ENCODE assay signal across 8 mouse cellular contexts in genomic region chr4:120825577-120826326, GRCm38 (mm10). TPM values are rescaled to one million over a fixed set of nuclear protein-coding genes. Genes with fewer than 3 reads are reported as not detected.
DNase-seq lines count a peak whose midpoint lies in the region; ATAC-seq and TF ChIP-seq lines count a peak whose summit lies in the region.

No protein-coding gene starts in this region.

- no peak for TF ChIP-seq CTCF in ES-Bruce4 (IDR thresholded peaks at IDR 0.05; ENCODE audit: low read depth, low read length)
- no peak for TF ChIP-seq CTCF in liver, postnatal 0 days (IDR thresholded peaks at IDR 0.05; ENCODE audit: low read depth)

- peak; percentile 98 for DNase-seq in heart, postnatal 10 days
- DNase-seq in large intestine, adult 2 months (ENCODE audit: low read depth, low spot score), result peak; percentile 98
- peak; percentile 99 for DNase-seq in liver, postnatal 0 days
- peak; percentile 99 for DNase-seq in testis, postnatal 14 days (ENCODE audit: low spot score)

- H3K9ac ChIP-seq in ES-Bruce4 (ENCODE audit: low read depth, poor library complexity, severe bottlenecking), result peak overlapping the region; percentile 95
- peak overlapping the region; percentile 99 for H3K9ac ChIP-seq in forebrain, embryonic 13.5 days
- H3K9ac ChIP-seq in liver, postnatal 0 days (replicated peaks), result peak overlapping the region; percentile 100
- H3K9ac ChIP-seq in neural tube, embryonic 14.5 days (replicated peaks; ENCODE audit: low read depth, low read length), result peak overlapping the region; percentile 91

- H3K27ac ChIP-seq in ES-Bruce4 (ENCODE audit: insufficient read depth, low read length), result peak overlapping the region; percentile 91
- H3K27ac ChIP-seq in forebrain, embryonic 13.5 days, result peak overlapping the region; percentile 100
- peak overlapping the region; percentile 100 for H3K27ac ChIP-seq in liver, postnatal 0 days (ENCODE audit: low read depth)
- H3K27ac ChIP-seq in neural tube, embryonic 14.5 days (ENCODE audit: low read depth, low read length), result peak overlapping the region; percentile 99

- no peaks in the 10 kb centered on the region for H3K27me3 ChIP-seq in ES-Bruce4 (ENCODE audit: control insufficient read depth, insufficient read depth, low read length, poor library complexity, severe bottlenecking)
- no peaks in the 10 kb centered on the region for H3K27me3 ChIP-seq in forebrain, embryonic 13.5 days
- no peaks in the 10 kb centered on the region for H3K27me3 ChIP-seq in liver, postnatal 0 days (ENCODE audit: insufficient read depth, low read length)
- no peaks in the 10 kb centered on the region for H3K27me3 ChIP-seq in neural tube, embryonic 14.5 days (ENCODE audit: control insufficient read depth, insufficient read depth, low read length)

- peak overlapping the region; percentile 78 for H3K4me2 ChIP-seq in forebrain, embryonic 13.5 days
- peak overlapping the region; percentile 88 for H3K4me2 ChIP-seq in liver, postnatal 0 days (ENCODE audit: low read depth, low read length)
- H3K4me2 ChIP-seq in neural tube, embryonic 14.5 days (ENCODE audit: low read depth, low read length), result peak overlapping the region; percentile 77

- ATAC-seq in cerebellum, adult (ENCODE audit: insufficient number of reproducible peaks, low FRiP score, low TSS enrichment), result peak; percentile 89
- ATAC-seq in forebrain, embryonic 13.5 days, result peak; percentile 97
- ATAC-seq in liver, postnatal 0 days, result peak; percentile 96
- ATAC-seq in neural tube, embryonic 14.5 days (ENCODE audit: low read depth), result peak; percentile 97

- H3K9me3 ChIP-seq in ES-Bruce4 (replicated peaks; ENCODE audit: control insufficient read depth, insufficient read depth, low read length, poor library complexity, severe bottlenecking), result no peaks in the 10 kb centered on the region
- no peaks in the 10 kb centered on the region for H3K9me3 ChIP-seq in forebrain, embryonic 13.5 days (replicated peaks)
- H3K9me3 ChIP-seq in liver, postnatal 0 days (ENCODE audit: low read length), result no peaks in the 10 kb centered on the region
- no peaks in the 10 kb centered on the region for H3K9me3 ChIP-seq in neural tube, embryonic 14.5 days (ENCODE audit: control insufficient read depth, low read length)

- H3K4me3 ChIP-seq in ES-Bruce4 (ENCODE audit: low read depth, low read length), result peak overlapping the region; percentile 68
- H3K4me3 ChIP-seq in forebrain, embryonic 13.5 days, result peak overlapping the region; percentile 76
- H3K4me3 ChIP-seq in liver, postnatal 0 days (ENCODE audit: low read depth, low read length), result peak overlapping the region; percentile 82
- H3K4me3 ChIP-seq in neural tube, embryonic 14.5 days (ENCODE audit: low read depth, low read length), result peak overlapping the region; percentile 55

- TF ChIP-seq POLR2A in ES-Bruce4 (IDR thresholded peaks at IDR 0.05; ENCODE audit: insufficient read depth, low read length), result peak; percentile 14

- no peaks in the 10 kb centered on the region for H3K4me1 ChIP-seq in ES-Bruce4 (ENCODE audit: control insufficient read depth, insufficient read depth, low read length)
- peaks cover 25% of the 10 kb centered on the region for H3K4me1 ChIP-seq in forebrain, embryonic 13.5 days
- H3K4me1 ChIP-seq in liver, postnatal 0 days (ENCODE audit: insufficient read depth), result peaks cover 21% of the 10 kb centered on the region
- H3K4me1 ChIP-seq in neural tube, embryonic 14.5 days (ENCODE audit: control insufficient read depth, insufficient read depth, low read length), result peaks cover 9% of the 10 kb centered on the region

- intact Hi-C loops in heart, postnatal 10 days (cut with DNase I), result no loop called here

- H3K36me3 ChIP-seq in ES-Bruce4 (ENCODE audit: control insufficient read depth, insufficient read depth, low read length, poor library complexity, severe bottlenecking), result no peaks in the 10 kb centered on the region
- no peaks in the 10 kb centered on the region for H3K36me3 ChIP-seq in forebrain, embryonic 13.5 days (ENCODE audit: poor library complexity, severe bottlenecking)
- H3K36me3 ChIP-seq in liver, postnatal 0 days (replicated peaks; ENCODE audit: insufficient read depth, low read length), result no peaks in the 10 kb centered on the region
- no peaks in the 10 kb centered on the region for H3K36me3 ChIP-seq in neural tube, embryonic 14.5 days (ENCODE audit: control insufficient read depth, insufficient read depth, low read length)

- TF ChIP-seq EP300 in ES-Bruce4 (IDR thresholded peaks at IDR 0.05; ENCODE audit: insufficient read depth, low read depth, low read length), result peak; percentile 60; the same call in 1 of the 2 replicates
- peak; percentile 83; the same call in 1 of the 2 replicates for TF ChIP-seq EP300 in liver, postnatal 0 days (IDR thresholded peaks at IDR 0.05; ENCODE audit: low read depth)

- under 1% methylated on average over 49 of the region's 55 CpGs for whole genome bisulfite sequencing in forebrain, embryonic 13.5 days
- WGBS in large intestine, adult 2 months, result under 1% methylated on average over 55 of the region's 55 CpGs
- under 1% methylated on average over 48 of the region's 55 CpGs for WGBS in liver, postnatal 0 days (ENCODE audit: insufficient replicate concordance)
- WGBS in neural tube, embryonic 14.5 days, result under 1% methylated on average over 54 of the region's 55 CpGs

RNA-seq across cellular contexts. Expression of gene Nfyc, which starts 5.6 kb away (rescaled TPM):
- polyA plus RNA-seq in ES-Bruce4 (2011; ENCODE audit: insufficient read depth, insufficient read length, low read depth, missing spikeins), result 40.1 and 46.2 TPM in 2 replicates
- 98.2 and 106 TPM in 2 replicates for polyA plus RNA-seq in forebrain, embryonic 13.5 days (2015; fragmentation: Nextera tagmentation; extraction: Ambion mirVana)
- total RNA-seq in heart, postnatal 10 days (2021), result 10 to 100 TPM; 75.4 to 78.0 TPM
- polyA plus RNA-seq in large intestine, adult 2 months (2012; rRNA removed), result 127 and 166 TPM in 2 replicates
- polyA plus RNA-seq in liver, postnatal 0 days (2015; fragmentation: Nextera tagmentation; extraction: Ambion mirVana), result 30.4 and 32.0 TPM in 2 replicates
- polyA plus RNA-seq in neural tube, embryonic 14.5 days (2014; fragmentation: Nextera tagmentation; extraction: Ambion mirVana), result 99.3 and 106 TPM in 2 replicates

RNA-seq across cellular contexts. Expression of gene Rims3, which starts 28.9 kb away (rescaled TPM):
- 7.3 and 9.3 TPM in 2 replicates for polyA plus RNA-seq in ES-Bruce4 (2011; ENCODE audit: insufficient read depth, insufficient read length, low read depth, missing spikeins)
- polyA plus RNA-seq in forebrain, embryonic 13.5 days (2015; fragmentation: Nextera tagmentation; extraction: Ambion mirVana), result 4.3 and 6.8 TPM in 2 replicates
- total RNA-seq in heart, postnatal 10 days (2021), result under 1 TPM; 0.10 to 0.17 TPM
- 0.45 and 0.53 TPM in 2 replicates for polyA plus RNA-seq in large intestine, adult 2 months (2012; rRNA removed)
- 0.26 and 0.31 TPM in 2 replicates for polyA plus RNA-seq in liver, postnatal 0 days (2015; fragmentation: Nextera tagmentation; extraction: Ambion mirVana)
- polyA plus RNA-seq in neural tube, embryonic 14.5 days (2014; fragmentation: Nextera tagmentation; extraction: Ambion mirVana), result 18.8 and 24.0 TPM in 2 replicates

Comparison
In these comparisons a context has a peak if more than half of its experiments do, and no peak if none do; other contexts are left out.
1. Peak in every context shown above with its lines: DNase-seq, ATAC-seq, H3K4me3 ChIP-seq and H3K27ac ChIP-seq.